In genomic region chr12:111376053-111376452, GRCm38 (mm10) we compare ENCODE assay signal across 8 mouse cellular contexts. TPM values are rescaled to one million over a fixed set of nuclear protein-coding genes. Genes with fewer than 3 reads are reported as not detected.
DNase-seq lines count a peak whose midpoint lies in the region; ATAC-seq and TF ChIP-seq lines count a peak whose summit lies in the region.

No protein-coding gene starts in this region.

- peaks cover 27% of the 10 kb centered on the region for H3K4me1 ChIP-seq in heart, embryonic 11.5 days (ENCODE audit: control insufficient read depth, insufficient read depth, low read length)
- H3K4me1 ChIP-seq in E14TG2a.4 (replicated peaks; ENCODE audit: low read depth, low read length): peaks cover 59% of the 10 kb centered on the region
- H3K4me1 ChIP-seq in hindbrain, embryonic 11.5 days (replicated peaks; ENCODE audit: control insufficient read depth, insufficient read depth, low read length): peaks cover 3% of the 10 kb centered on the region; the same call in 1 of the 2 replicates
- H3K4me1 ChIP-seq in midbrain, embryonic 10.5 days: peaks cover 31% of the 10 kb centered on the region

- no peaks in the 10 kb centered on the region for H3K27me3 ChIP-seq in heart, embryonic 11.5 days (ENCODE audit: control insufficient read depth, insufficient read depth, low read length)
- H3K27me3 ChIP-seq in E14TG2a.4 (ENCODE audit: insufficient read depth, low read length): peaks cover 12% of the 10 kb centered on the region
- H3K27me3 ChIP-seq in hindbrain, embryonic 11.5 days (ENCODE audit: control insufficient read depth, insufficient read depth, low read length): no peaks in the 10 kb centered on the region
- H3K27me3 ChIP-seq in midbrain, embryonic 10.5 days (ENCODE audit: low read depth, poor library complexity, severe bottlenecking): no peaks in the 10 kb centered on the region

- peak overlapping the region; percentile 96 for H3K9ac ChIP-seq in heart, embryonic 11.5 days (ENCODE audit: low read depth, low read length)
- peak overlapping the region; percentile 96; the same call in 1 of the 2 replicates for H3K9ac ChIP-seq in hindbrain, embryonic 11.5 days (ENCODE audit: low read depth, low read length)

- WGBS in heart, embryonic 11.5 days (ENCODE audit: insufficient replicate concordance): 24% methylated on average over 6 of the region's 6 CpGs
- WGBS in hindbrain, embryonic 11.5 days: 53% methylated on average over 6 of the region's 6 CpGs
- 58% methylated on average over 6 of the region's 6 CpGs for WGBS in midbrain, embryonic 10.5 days

- peak overlapping the region; percentile 87 for H3K4me2 ChIP-seq in heart, embryonic 11.5 days
- H3K4me2 ChIP-seq in hindbrain, embryonic 11.5 days (replicated peaks; ENCODE audit: low read depth, low read length): peak overlapping the region; percentile 83

- no peak for DNase-seq in heart, adult 11 months
- no peak for DNase-seq in hindbrain, embryonic 11.5 days (ENCODE audit: low spot score)
- DNase-seq in midbrain, embryonic 10.5 days (ENCODE audit: low spot score): no peak
- no peak for DNase-seq in natural killer cell, adult 2 months (ENCODE audit: low spot score in 2 of 2)
- no peak for DNase-seq in urinary bladder, postnatal 36 days (ENCODE audit: low spot score in 2 of 2)

- H3K9me3 ChIP-seq in heart, embryonic 11.5 days (replicated peaks; ENCODE audit: control insufficient read depth, low read length): no peaks in the 10 kb centered on the region
- no peaks in the 10 kb centered on the region for H3K9me3 ChIP-seq in E14TG2a.4 (ENCODE audit: low read length)
- H3K9me3 ChIP-seq in hindbrain, embryonic 11.5 days (ENCODE audit: control insufficient read depth, low read length): no peaks in the 10 kb centered on the region
- H3K9me3 ChIP-seq in midbrain, embryonic 10.5 days (replicated peaks): no peaks in the 10 kb centered on the region

- no peak for TF ChIP-seq CTCF in E14TG2a.4 (conservative IDR thresholded peaks at IDR 0.05; ENCODE audit: low read length)

- H3K27ac ChIP-seq in heart, embryonic 11.5 days (ENCODE audit: low read depth, low read length): 0 out of 2 replicates have a peak overlapping the region, but pooled peaks have one; percentile 30
- no peak overlapping the region for H3K27ac ChIP-seq in hindbrain, embryonic 11.5 days (ENCODE audit: low read depth, low read length)
- H3K27ac ChIP-seq in midbrain, embryonic 10.5 days (replicated peaks): no peak overlapping the region; the same call in 1 of the 2 replicates

- H3K36me3 ChIP-seq in heart, embryonic 11.5 days (ENCODE audit: control insufficient read depth, insufficient read depth, low read length): no peaks in the 10 kb centered on the region
- H3K36me3 ChIP-seq in E14TG2a.4 (ENCODE audit: insufficient read depth, low read length): no peaks in the 10 kb centered on the region
- no peaks in the 10 kb centered on the region for H3K36me3 ChIP-seq in hindbrain, embryonic 11.5 days (ENCODE audit: control insufficient read depth, insufficient read depth, low read length)
- H3K36me3 ChIP-seq in midbrain, embryonic 10.5 days: no peaks in the 10 kb centered on the region

- no peak for ATAC-seq in heart, embryonic 11.5 days (replicated peaks; ENCODE audit: insufficient number of reproducible peaks, low FRiP score, low TSS enrichment)
- no peak for ATAC-seq in hindbrain, embryonic 11.5 days (ENCODE audit: low FRiP score)
- no peak for ATAC-seq in cerebellum, adult (ENCODE audit: insufficient number of reproducible peaks, low FRiP score, low TSS enrichment)

- peak overlapping the region; percentile 99 for H3K4me3 ChIP-seq in heart, embryonic 11.5 days (ENCODE audit: low read depth, low read length)
- peak overlapping the region; percentile 94 for H3K4me3 ChIP-seq in E14TG2a.4 (replicated peaks; ENCODE audit: low read length)
- H3K4me3 ChIP-seq in hindbrain, embryonic 11.5 days (ENCODE audit: low read depth, low read length): peak overlapping the region; percentile 97
- peak overlapping the region; percentile 98 for H3K4me3 ChIP-seq in midbrain, embryonic 10.5 days

RNA-seq across cellular contexts. Expression of gene Cdc42bpb, which starts 1.5 kb away (rescaled TPM):
- polyA plus RNA-seq in heart, embryonic 11.5 days (2014; fragmentation: Nextera tagmentation; extraction: Ambion mirVana): 25.4 and 33.2 TPM in 2 replicates
- 28.6 and 31.9 TPM in 2 replicates for polyA plus RNA-seq in hindbrain, embryonic 11.5 days (2014; fragmentation: Nextera tagmentation; extraction: Ambion mirVana)
- 31.4 and 32.0 TPM in 2 replicates for polyA plus RNA-seq in midbrain, embryonic 10.5 days (2016; fragmentation: Nextera tagmentation; extraction: Ambion mirVana)

RNA-seq across cellular contexts. Expression of gene Lbhd2, which starts 30.6 kb away (rescaled TPM):
- 0.50 TPM in 1 of 2 replicates, not detected in the other for polyA plus RNA-seq in heart, embryonic 11.5 days (2014; fragmentation: Nextera tagmentation; extraction: Ambion mirVana)
- polyA plus RNA-seq in hindbrain, embryonic 11.5 days (2014; fragmentation: Nextera tagmentation; extraction: Ambion mirVana): 0.47 TPM in 1 of 2 replicates, not detected in the other
- polyA plus RNA-seq in midbrain, embryonic 10.5 days (2016; fragmentation: Nextera tagmentation; extraction: Ambion mirVana): not detected in 2 replicates

RNA-seq across cellular contexts. Expression of gene Exoc3l4, which starts 40.8 kb away (rescaled TPM):
- polyA plus RNA-seq in heart, embryonic 11.5 days (2014; fragmentation: Nextera tagmentation; extraction: Ambion mirVana): 11.3 and 11.6 TPM in 2 replicates
- 3.5 and 3.8 TPM in 2 replicates for polyA plus RNA-seq in hindbrain, embryonic 11.5 days (2014; fragmentation: Nextera tagmentation; extraction: Ambion mirVana)
- 3.7 and 4.3 TPM in 2 replicates for polyA plus RNA-seq in midbrain, embryonic 10.5 days (2016; fragmentation: Nextera tagmentation; extraction: Ambion mirVana)
